Mouse (Mus musculus) brown adipose tissue, adult 24 weeks (tissue): ENCODE measurements around the gene Pum2. TPM values are rescaled to one million over a fixed set of nuclear protein-coding genes. Genes with fewer than 3 reads are reported as not detected.
"Not testable (repeated sequence)": the region's sequence is repeated elsewhere in the genome, so short reads cannot be mapped to it uniquely, and the experiment has no call there.

Source experiments
- H3K27ac ChIP-seq: fragments of 200-500 bp; replicated peaks from 2 replicates; pipeline ENCODE4 v1.5.1; 2012; ENCODE audit warnings: low read depth, mild to moderate bottlenecking, low read length
- H3K4me1 ChIP-seq: fragments of 200-500 bp; 2 replicates; pipeline ENCODE4 v1.6.1; 2012; ENCODE audit warnings: low read length, mixed read lengths; ENCODE audit not compliant: control insufficient read depth, insufficient read depth, insufficient read length
- H3K4me3 ChIP-seq: fragments of 200-500 bp; 2 replicates; pipeline ENCODE4 v1.5.1; 2012; ENCODE audit warnings: low read depth, mild to moderate bottlenecking, low read length, moderate library complexity; ENCODE audit not compliant: insufficient read depth
- polyA plus RNA-seq: library from polyadenylated mRNA; stranded (reverse); fragments of >200 nt; gene quantifications from 2 replicates; pipeline ENCODE4 v1.2.4, GENCODE M21; 2012; ENCODE audit not compliant: missing spikeins, insufficient read depth, insufficient read length

The Pum2 gene
- polyA plus RNA-seq, 1 experiment, result 36.9 TPM

DNA sequence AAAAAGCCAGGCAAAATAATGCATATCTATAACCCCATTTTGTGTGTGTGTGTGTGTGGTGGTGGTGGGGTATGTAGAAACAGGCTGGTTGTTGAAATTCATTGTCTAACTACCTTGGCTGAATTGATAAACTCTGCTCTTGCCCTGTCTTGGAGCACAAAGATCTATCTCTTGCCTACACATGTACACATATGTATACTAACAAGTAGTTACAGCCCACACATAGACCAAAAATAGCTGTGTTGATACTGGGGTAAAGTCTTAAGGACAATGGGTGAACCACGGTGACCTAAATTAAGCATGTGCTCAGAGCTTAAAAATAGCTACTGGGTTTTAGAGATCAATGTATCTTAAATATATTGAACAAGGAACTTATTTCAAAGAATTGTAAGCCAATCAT, 10.3 kb downstream of the Pum2 start:
- Histone ChIP-seq H3K4me3 (no peak overlapping the region), H3K4me1 (peaks cover 5% of the 10 kb centered on the region), H3K27ac (no peak overlapping the region)

DNA sequence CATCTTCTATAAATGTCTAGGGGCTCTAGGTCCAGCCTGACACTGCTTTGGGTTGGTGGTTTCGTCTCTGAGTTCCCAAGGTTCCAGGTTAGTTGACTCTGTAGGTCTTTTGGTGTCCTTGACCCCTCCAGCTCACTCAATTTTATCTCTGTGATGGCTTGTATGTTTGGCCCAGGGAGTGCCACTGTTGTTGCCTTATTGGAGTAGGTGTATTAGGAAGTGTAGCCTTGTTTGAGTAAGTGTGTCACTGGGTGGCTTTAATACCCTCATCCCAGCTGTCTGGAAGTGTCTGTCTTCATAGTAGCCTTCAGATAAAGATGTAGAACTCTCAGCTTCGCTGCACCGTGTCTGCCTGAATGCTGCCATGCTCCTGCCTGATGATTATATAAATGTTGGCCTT, 11.1 kb downstream of the Pum2 start:
- Histone ChIP-seq H3K27ac (no peak overlapping the region), H3K4me1 (peaks cover 5% of the 10 kb centered on the region; the same call in 1 of the 2 replicates), H3K4me3 (no peak overlapping the region)

DNA sequence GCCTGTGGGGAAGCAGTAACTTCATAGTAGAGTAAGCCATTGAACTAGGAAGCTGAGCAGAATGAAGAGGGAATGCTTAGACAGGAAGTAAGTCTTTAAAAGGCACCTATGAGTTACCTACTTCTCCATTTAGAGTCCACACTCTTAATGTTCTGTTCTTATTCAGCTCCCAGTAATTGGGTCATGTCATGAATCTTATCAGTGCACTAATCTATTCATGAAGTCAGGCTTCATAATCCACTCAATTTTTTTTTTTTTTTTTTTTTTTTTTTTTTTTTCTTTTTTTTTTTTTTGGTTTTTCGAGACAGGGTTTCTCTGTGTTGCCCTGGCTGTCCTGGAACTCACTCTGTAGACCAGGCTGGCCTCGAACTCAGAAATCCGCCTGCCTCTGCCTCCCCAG, 15.9 kb downstream of the Pum2 start:
- H3K4me3 ChIP-seq, H3K27ac ChIP-seq, H3K4me1 ChIP-seq: not testable (repeated sequence)

DNA sequence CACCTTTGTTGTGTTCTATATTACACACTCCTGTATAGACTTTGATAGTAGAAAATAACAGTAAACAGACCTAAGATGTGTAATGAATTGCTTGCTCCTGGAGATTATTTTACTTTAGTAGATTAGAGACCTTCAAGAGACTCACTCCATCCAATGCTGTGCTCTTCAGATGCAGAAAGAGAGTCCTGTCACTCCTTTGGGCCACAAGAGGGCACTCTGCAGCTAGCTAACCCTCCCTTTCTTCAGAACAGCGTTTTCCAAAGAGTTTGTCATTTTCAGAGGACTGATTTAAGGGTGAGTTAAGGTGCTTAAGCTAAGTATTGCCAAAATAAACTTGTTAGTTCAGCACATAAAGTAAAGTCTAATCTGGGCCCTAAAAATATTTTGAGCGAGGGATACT, 25.0 kb downstream of the Pum2 start:
- H3K27ac ChIP-seq, result no peak overlapping the region
- no peak overlapping the region for H3K4me3 ChIP-seq
- no peaks in the 10 kb centered on the region for H3K4me1 ChIP-seq

DNA sequence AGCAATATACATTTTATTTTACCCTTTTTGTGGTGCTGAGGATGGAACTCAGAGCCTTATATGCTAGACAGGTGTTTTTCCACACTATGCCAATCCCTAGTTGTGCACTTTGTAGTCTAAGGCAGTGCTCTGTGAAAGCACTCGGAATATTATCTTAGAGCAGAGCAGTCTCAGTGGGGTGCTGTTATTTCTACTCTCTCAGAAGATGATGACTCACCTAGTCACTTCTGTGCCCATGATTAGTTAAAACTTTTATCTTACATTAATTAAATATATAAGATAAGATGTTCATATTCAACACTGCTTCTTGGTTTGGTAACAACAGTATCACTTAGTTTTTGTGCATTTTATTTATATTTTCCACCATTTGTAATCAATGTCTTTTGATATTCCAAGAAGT, 30.1 kb downstream of the Pum2 start:
- Histone ChIP-seq H3K4me1 (no peaks in the 10 kb centered on the region), H3K4me3 (no peak overlapping the region), H3K27ac (no peak overlapping the region)

DNA sequence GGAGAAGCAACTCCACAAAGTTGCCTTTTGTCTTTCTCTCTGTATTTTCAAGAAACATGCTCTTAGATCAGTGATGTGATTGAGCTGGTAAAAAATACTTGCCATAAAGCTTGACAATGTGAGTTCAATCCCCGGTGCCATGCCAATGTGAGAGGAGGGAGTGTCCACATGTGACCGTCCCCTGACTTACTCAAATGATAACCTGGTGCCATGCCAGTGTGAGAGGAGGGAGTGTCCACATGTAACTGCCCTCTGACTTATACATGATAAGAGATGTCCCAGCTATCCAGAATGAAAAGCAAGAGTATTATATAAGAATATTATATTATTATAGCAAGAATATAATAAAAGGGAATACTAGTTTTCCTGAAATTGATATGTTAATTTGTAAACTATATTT, 34.9 kb downstream of the Pum2 start:
- Histone ChIP-seq H3K27ac (no peak overlapping the region), H3K4me1 (no peaks in the 10 kb centered on the region), H3K4me3 (no peak overlapping the region)

DNA sequence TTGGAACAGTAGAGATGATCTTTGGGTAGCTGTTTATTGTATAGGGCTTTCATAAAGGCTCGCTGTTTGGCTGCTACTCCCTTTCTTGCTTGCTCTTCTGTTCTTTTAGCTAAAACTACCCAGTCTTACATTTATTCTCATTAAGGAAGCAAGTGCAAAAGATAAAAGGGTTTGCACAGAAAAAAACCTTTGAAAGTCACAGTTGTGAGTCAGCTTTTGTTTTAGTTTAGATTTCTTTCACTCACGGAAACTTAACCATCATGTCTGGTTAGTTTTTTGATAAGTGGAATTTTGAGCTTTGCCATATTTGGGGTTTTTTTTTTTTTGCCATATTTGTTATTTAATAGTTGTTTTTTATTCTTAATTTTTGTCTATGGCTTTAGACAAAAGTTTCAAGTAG, 38.7 kb downstream of the Pum2 start:
- H3K4me3 ChIP-seq, result no peak overlapping the region

DNA sequence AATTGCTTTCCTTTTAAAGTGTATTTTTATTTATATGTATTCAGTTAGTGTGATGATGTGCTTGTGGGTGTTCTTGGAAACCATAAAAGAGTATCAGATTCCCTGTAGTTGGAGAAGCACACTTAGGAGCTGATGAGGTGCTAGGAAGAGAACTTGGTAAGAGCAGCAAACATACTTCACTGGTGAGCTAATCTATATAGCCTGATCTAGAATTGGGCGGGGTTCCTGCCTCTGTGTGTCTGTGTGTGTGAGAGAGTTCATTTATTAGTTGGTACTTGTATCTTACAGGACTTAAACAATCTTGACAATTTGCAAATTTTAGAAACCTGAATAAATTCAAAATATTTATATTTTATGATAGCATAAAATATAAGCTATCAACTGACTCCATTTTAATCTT, 42.2 kb downstream of the Pum2 start:
- no peak overlapping the region for H3K4me3 ChIP-seq
- H3K4me1 ChIP-seq, result no peaks in the 10 kb centered on the region
- H3K27ac ChIP-seq, result no peak overlapping the region

More for the DNA sequence above, 38.7 kb downstream of the Pum2 start:
- no peaks in the 10 kb centered on the region for H3K4me1 ChIP-seq
- H3K27ac ChIP-seq, result no peak overlapping the region

DNA sequence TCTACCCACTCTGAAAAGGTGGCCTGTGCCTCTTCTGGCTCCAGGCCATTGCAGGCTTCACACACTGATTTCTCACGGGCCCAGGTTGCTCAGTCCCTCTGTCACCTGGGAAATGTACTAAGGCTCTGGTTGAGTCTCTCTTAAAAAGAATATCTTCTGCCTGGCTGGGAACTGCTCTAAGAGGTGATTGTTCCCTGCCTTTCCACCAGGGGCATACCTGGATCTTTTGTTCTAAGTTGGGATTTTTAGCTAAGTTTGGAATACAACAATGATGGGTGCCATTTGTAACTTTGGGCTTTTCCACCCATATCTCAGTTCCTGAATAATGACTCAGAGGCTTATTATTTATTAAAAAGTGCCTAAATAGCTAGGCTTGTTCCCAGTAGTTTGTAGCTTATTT, 53.0 kb downstream of the Pum2 start:
- Histone ChIP-seq H3K27ac (no peak overlapping the region), H3K4me1 (no peaks in the 10 kb centered on the region), H3K4me3 (no peak overlapping the region)

DNA sequence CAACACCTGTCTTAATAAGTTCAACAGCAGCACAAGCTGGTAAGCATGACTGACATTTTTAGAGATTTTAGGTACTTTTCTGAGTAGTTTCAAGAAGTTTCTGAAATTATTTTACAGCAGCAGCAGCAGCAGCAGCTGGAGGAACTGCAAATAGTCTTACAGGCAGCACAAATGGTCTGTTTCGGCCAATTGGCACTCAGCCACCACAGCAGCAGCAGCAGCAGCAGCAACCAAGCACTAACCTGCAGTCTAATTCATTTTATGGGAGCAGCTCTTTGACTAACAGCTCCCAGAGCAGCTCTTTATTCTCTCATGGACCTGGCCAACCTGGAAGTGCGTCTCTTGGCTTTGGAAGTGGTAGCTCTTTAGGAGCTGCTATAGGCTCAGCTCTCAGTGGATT, 54.8 kb downstream of the Pum2 start:
- Histone ChIP-seq H3K27ac (no peak overlapping the region), H3K4me1 (no peaks in the 10 kb centered on the region), H3K4me3 (no peak overlapping the region)

DNA sequence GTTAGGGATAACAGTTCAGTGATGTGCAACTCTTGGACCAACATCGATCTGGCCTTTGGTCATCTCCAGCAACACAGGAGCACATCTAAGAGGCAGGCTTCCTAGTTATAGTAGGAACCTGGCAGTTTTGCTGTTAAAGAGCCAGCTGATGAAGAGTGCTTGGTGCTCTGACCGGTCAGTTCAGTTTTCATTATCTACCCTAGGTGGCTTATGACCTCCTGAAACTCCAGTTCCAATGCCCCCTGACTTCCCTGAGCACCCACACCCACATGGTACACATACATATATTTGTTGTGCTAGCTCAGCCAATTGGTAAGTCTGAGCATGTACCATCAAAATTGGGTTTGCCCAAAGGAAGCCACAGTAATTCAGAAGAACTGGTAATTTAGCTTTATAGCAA, 79.7 kb downstream of the Pum2 start:
- Histone ChIP-seq H3K4me1 (no peaks in the 10 kb centered on the region), H3K27ac (no peak overlapping the region), H3K4me3 (no peak overlapping the region)

DNA sequence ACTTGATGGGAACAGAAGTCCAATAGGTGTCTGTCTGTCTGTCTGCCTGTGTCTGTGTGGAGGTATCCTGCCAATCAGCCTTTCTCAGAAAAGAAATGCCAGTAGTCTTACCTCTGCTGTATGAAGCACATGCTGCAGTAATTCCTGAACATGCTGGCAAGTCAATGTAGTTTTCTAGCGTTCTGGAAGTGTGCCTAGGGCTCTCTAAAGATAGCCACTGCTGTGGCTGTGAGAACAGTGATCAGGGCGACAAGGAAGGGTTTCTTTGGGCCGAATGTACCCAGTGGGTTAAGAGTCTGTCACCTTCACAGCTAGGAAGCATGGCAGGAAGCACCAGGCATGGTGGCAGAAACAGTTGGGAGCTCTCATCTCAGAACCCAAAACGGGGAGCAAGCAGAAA, 80.2 kb downstream of the Pum2 start:
- no peak overlapping the region for H3K27ac ChIP-seq
- no peaks in the 10 kb centered on the region for H3K4me1 ChIP-seq
- no peak overlapping the region for H3K4me3 ChIP-seq

DNA sequence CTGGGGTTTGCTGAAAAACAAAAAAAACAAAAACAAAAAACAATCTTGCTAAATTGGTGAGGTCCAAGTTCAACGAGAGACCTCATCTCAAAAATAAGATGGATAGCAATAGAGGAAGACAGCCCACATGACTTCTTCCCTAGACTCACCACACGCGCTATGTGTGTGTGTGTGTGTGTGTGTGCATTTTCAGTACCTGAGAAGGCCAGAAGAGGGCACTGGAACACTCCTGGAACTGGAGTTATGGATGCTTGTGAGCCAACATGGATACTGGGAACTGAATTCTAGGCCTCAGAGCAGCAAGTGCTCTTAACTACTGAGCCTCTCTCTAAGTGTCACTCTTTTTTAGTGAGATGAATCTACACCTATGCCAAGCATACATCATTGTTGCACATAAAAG, 84.1 kb downstream of the Pum2 start:
- Histone ChIP-seq H3K4me3 (no peak overlapping the region), H3K4me1 (no peaks in the 10 kb centered on the region), H3K27ac (no peak overlapping the region)

DNA sequence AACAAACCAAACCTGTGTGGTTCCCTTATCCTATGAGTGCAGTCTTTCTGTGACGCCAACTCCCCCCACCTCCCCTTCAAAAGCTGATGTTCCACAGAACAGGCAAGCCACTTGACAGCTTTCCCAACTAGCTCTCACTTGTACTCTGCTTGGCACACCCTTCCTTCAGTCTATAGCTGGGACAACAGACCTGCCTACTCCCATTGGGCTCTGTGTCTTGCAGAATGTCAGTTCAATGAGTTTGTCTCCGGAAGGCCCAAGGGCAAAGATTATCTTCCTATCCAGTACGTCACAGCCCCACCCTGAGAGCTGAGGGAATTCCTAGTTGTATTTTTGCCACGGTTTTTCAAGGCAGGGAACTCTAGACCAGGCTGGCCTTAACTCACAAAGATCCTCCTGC, 85.2 kb downstream of the Pum2 start:
- Histone ChIP-seq H3K4me3 (no peak overlapping the region), H3K4me1 (no peaks in the 10 kb centered on the region), H3K27ac (no peak overlapping the region)

DNA sequence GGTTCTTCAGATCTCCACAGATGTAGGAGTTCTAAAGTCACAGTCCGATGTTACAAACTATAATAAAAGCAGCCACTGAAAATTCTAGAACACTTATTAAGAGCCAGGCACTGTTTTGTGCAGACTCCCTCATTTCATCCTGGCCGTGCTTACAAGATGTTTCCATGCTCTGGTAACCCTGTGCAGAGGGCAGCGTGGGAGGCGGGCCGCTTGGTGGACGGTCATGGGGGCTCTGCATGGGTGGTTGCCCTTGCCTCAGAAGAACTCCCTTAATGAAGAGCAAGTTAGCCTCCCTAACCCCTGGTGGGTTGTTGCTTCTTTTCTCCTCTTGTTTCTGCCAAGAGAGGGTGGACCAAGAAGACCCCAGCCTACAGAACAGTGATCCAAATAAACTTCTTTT, 85.8 kb downstream of the Pum2 start:
- Histone ChIP-seq H3K4me3 (no peak overlapping the region), H3K27ac (no peak overlapping the region), H3K4me1 (no peaks in the 10 kb centered on the region)

DNA sequence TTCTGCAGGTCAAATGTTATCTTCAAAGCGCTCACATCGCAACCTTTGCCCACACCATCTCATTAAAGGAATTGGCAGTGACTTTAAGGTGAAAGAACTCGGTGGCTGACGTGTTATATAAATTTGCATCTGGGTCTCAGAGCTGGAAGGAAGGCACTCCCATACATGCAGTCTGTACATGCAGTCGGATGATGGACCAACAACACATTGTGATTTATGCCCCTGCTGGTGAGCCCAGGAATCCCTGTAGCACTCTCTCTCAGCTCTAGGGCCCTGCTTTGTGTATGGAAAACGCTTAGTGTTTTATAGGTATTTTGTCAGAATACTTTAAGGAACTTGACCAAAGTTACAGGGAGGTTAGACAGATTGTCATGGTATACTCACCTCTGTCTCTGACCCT, 86.6 kb downstream of the Pum2 start:
- H3K27ac ChIP-seq, result no peak overlapping the region
- no peak overlapping the region for H3K4me3 ChIP-seq
- H3K4me1 ChIP-seq, result no peaks in the 10 kb centered on the region

DNA sequence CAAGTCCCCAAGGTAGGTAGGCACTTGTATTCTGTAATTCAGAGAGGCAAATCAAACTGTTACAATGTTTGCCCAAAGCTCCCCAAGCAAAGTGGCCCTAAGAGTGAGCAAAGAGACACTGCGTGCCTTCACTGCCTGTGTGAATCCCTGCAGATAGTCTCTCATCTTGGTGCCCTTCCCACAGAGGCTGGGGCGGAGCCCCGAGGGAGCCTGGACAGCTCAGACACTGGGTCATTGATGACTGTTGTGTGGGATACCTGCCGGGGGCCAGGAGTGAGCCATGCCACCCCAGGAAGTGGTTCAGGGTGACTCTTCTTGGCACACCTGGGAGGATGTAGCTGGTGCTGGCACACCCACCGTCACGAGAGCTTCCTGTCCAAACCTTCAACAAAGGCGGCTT, 87.1 kb downstream of the Pum2 start:
- H3K4me3 ChIP-seq, result no peak overlapping the region
- H3K27ac ChIP-seq, result no peak overlapping the region
- H3K4me1 ChIP-seq, result no peaks in the 10 kb centered on the region
